Mouse (Mus musculus): ENCODE data around the gene Arl16. TPM values are rescaled to one million over a fixed set of nuclear protein-coding genes. Genes with fewer than 3 reads are reported as not detected.

Gene Arl16
- polyA plus RNA-seq, 1 experiment from 2014 or later: 16.0 TPM

DNA sequence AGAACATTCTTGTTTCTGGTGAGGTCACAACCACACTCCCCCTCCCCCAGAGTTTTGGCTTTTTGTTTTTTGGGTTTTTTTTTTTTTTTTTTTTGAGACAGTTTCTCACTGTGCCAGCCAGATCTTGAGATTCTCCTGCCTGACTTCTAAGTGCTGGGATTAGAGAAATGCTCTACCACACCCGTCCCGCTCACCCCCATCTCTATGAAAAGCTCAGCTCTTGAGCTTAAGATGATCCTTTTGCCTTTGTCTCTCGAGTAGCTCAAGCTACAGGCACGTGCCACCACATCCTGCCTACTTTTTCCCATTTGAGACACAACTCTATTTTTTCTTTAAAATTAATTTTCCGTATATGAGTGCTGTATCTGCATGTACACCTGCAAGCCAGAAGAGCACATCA, 3.0 kb downstream of the Arl16 start:
- no peak for DNase-seq
- no peak overlapping the region for H3K4me3 ChIP-seq (replicated peaks)
- no peak overlapping the region for H3K9ac ChIP-seq
- H3K4me1 ChIP-seq (replicated peaks): peaks cover 45% of the 10 kb centered on the region
- H3K9me3 ChIP-seq (replicated peaks): no peaks in the 10 kb centered on the region
- ATAC-seq (ENCODE audit: low read depth): no peak
- peak overlapping the region; percentile 21; the same call in 1 of the 2 replicates for H3K27ac ChIP-seq
- WGBS (ENCODE audit: insufficient replicate concordance): 73% methylated on average over 5 of the region's 5 CpGs
- no peaks in the 10 kb centered on the region for H3K27me3 ChIP-seq
- no peak overlapping the region for H3K4me2 ChIP-seq
- peaks cover 63% of the 10 kb centered on the region for H3K36me3 ChIP-seq

DNA sequence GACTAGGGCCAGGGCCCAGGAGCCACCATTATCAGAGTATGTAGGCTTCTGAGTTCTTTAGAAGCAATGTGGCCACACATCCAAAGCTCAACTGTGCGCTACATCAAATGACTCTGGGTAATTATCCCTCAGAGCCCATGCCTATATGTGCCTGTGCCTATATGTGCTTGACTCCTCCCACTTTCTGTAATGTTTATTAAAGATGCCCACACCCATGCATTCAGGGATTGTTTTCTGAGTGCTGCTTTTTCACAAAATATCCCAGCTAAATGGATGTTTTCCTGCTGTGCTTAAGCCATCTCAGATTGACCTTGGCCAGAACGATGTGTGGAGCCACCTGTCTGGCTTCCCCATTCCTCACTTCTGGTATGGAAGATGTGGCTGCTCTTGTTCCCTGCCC, 3.9 kb downstream of the Arl16 start:
- DNase-seq (no peak), ATAC-seq (ENCODE audit: low read depth) (no peak)

GRCm38 (mm10) chr11:120458847-120459597, 8.4 kb downstream of the Arl16 start:
- H3K27ac ChIP-seq: peak overlapping the region; percentile 87
- ATAC-seq (ENCODE audit: low read depth): no peak
- no peaks in the 10 kb centered on the region for H3K9me3 ChIP-seq (replicated peaks)
- no peaks in the 10 kb centered on the region for H3K27me3 ChIP-seq
- peaks cover 54% of the 10 kb centered on the region for H3K4me1 ChIP-seq (replicated peaks)
- H3K9ac ChIP-seq: peak overlapping the region; percentile 87
- peaks cover 43% of the 10 kb centered on the region for H3K36me3 ChIP-seq
- DNase-seq: no peak
- H3K4me2 ChIP-seq: peak overlapping the region; percentile 86
- 25% methylated on average over 6 of the region's 6 CpGs for WGBS (ENCODE audit: insufficient replicate concordance)
- H3K4me3 ChIP-seq (replicated peaks): peak overlapping the region; percentile 79

More for the DNA sequence above, 3.9 kb downstream of the Arl16 start:
- peaks cover 45% of the 10 kb centered on the region for H3K4me1 ChIP-seq (replicated peaks)
- H3K4me3 ChIP-seq (replicated peaks): no peak overlapping the region
- H3K9me3 ChIP-seq (replicated peaks): no peaks in the 10 kb centered on the region
- H3K27me3 ChIP-seq: no peaks in the 10 kb centered on the region
- WGBS (ENCODE audit: insufficient replicate concordance): 75% methylated on average over 2 of the region's 2 CpGs
- H3K27ac ChIP-seq: no peak overlapping the region
- H3K36me3 ChIP-seq: peaks cover 60% of the 10 kb centered on the region
- H3K4me2 ChIP-seq: no peak overlapping the region
- no peak overlapping the region for H3K9ac ChIP-seq

DNA sequence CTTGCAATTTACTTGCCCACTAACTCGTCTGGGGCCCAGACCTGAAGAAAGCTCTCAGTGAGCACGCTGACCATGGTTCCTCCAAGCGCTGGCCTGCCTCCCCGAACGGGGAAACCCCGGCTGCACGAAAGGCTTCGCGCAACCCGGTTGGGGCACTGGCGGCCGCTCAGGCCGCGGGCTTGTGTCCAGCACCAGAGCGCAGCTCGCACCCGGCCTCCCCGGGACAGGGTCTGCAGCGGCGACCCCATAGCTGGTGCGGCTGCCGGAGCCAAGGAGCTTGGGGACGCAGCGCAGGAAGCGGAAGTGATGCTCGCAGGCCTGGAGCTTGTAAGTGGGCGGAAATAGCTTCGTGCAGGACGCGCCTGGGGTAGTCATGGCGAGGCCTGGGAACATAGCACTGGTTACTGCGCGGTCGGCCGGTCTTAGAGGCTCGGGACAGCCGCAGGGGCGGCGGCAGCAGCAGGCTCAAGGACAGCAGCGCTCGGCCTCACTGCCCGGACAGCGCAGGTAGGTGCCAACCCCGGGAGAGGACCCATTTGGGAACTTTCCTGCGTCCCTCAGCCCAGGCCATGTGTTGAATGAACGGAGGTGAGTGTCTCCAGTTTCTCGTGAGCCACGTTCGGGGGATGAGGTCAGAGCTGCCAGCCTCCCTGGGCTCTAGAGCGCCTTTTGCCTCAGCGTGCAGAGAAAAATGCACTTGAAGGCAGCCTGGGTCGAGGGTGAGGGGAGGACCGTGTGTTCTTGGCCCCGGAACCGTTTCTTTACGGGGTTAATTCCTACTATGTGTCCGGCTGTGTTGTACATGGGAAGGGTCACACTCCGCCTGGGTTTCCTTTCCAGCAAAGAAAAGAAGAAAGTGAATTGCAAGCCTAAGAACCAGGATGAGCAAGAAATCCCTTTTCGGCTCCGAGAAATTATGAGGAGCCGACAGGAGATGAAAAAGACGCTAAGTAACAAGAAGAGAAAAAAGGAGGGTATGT, 9.3 kb downstream of the Arl16 start, which contains the start of the genes Oxld1 and Ccdc137:
Gene Oxld1, minus strand, starts transcription at position 297 of the 980 bp plus-strand sequence.
Gene Ccdc137, plus strand, starts transcription at position 344 of the 980 bp plus-strand sequence.
- 3% methylated on average over 62 of the region's 62 CpGs for WGBS (ENCODE audit: insufficient replicate concordance)
- peak; percentile 84 for ATAC-seq (ENCODE audit: low read depth)
- peak within 1 kb of the TSS; percentile 86 for H3K4me2 ChIP-seq
- H3K4me1 ChIP-seq (replicated peaks): peaks cover 54% of the 10 kb centered on the region
- no peaks in the 10 kb centered on the region for H3K9me3 ChIP-seq (replicated peaks)
- H3K27ac ChIP-seq: peak within 1 kb of the TSS; percentile 87
- H3K9ac ChIP-seq: peak within 1 kb of the TSS; percentile 87
- no peaks in the 10 kb centered on the region for H3K27me3 ChIP-seq
- H3K4me3 ChIP-seq (replicated peaks): peak within 1 kb of the TSS; percentile 79
- H3K36me3 ChIP-seq: peaks cover 35% of the 10 kb centered on the region
- peak; percentile 73 for DNase-seq

DNA sequence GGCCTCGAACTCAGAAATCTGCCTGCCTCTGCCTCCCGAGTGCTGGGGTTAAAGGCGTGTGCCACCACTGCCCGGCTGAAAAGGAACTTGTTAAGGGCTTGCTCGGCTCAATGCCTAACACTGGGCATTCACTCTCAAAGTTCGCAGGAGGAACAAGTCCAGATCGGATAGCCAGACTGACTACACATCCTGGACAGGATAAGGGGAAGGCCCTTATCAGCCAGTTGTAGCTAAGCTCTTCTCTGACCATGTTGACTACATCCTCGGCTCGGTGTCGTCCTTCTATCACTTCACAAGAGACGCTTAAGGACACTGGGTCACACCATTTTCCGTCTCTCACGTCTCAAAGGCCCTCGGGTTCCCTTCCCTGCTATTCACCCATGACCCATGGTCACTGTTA, 10.0 kb downstream of the Arl16 start:
- no peaks in the 10 kb centered on the region for H3K9me3 ChIP-seq (replicated peaks)
- H3K27me3 ChIP-seq: no peaks in the 10 kb centered on the region
- peaks cover 28% of the 10 kb centered on the region for H3K36me3 ChIP-seq
- H3K27ac ChIP-seq: peak overlapping the region; percentile 87
- peak overlapping the region; percentile 87 for H3K9ac ChIP-seq
- H3K4me3 ChIP-seq (replicated peaks): peak overlapping the region; percentile 79
- ATAC-seq (ENCODE audit: low read depth) (peak; percentile 46), DNase-seq (no peak)
- H3K4me1 ChIP-seq (replicated peaks): peaks cover 54% of the 10 kb centered on the region
- H3K4me2 ChIP-seq: peak overlapping the region; percentile 86
- 9% methylated on average over 14 of the region's 14 CpGs for WGBS (ENCODE audit: insufficient replicate concordance)

DNA sequence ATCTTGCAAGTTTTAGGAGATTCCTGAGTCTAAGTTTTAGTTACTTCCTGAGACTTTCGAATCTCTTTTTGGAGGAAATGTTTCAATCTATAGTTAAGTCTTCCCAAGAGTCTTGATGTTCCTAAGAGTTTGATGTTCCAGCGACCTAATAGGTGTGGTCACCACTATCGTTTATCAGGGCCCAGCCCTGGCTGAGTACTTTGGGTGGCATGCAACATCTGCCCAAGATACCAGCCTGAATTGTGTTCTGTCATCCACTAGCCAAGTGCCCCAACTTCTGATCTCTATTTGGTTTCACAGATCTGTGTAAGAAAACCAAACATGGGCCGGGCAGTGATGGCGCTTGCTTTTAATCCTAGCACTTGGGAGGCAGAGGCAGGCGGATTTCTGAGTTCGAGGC, 12.0 kb downstream of the Arl16 start:
- H3K4me3 ChIP-seq (replicated peaks): no peak overlapping the region
- no peaks in the 10 kb centered on the region for H3K27me3 ChIP-seq
- peaks cover 54% of the 10 kb centered on the region for H3K4me1 ChIP-seq (replicated peaks)
- peak overlapping the region; percentile 47 for H3K4me2 ChIP-seq
- WGBS (ENCODE audit: insufficient replicate concordance): 68% methylated on average over 7 of the region's 7 CpGs
- peaks cover 9% of the 10 kb centered on the region for H3K36me3 ChIP-seq
- no peaks in the 10 kb centered on the region for H3K9me3 ChIP-seq (replicated peaks)
- H3K9ac ChIP-seq: peak overlapping the region; percentile 42; the same call in 1 of the 2 replicates
- DNase-seq: peak; percentile 38
- H3K27ac ChIP-seq: peak overlapping the region; percentile 74
- ATAC-seq (ENCODE audit: low read depth): peak; percentile 47

DNA sequence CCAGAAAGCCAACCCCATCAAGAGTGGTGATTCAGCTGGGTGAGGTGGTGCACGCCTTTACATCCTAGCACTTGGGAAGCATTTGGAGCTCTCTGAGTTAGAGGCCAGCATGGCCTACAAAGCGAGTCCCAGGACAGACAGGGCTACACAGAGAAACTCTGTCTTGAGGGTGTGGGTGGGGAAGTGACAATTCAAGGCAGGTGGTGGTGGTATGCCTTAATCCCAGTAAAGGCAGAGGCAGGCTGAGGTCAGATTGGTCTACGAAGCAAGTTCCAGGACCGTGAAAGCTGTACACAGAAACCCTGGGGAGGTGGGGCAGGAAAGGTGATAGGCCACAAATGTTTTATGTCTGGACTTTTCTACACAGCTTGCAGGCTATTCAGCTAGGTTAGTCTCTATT, 12.4 kb downstream of the Arl16 start:
- 93% methylated on average over 4 of the region's 4 CpGs for WGBS (ENCODE audit: insufficient replicate concordance)
- peak overlapping the region; percentile 74 for H3K27ac ChIP-seq
- DNase-seq: no peak

GRCm38 (mm10) chr11:120453306-120453705, 14.1 kb downstream of the Arl16 start, which contains the start of gene Pde6g:
TSS of gene Pde6g (minus strand) at chr11:120453500.
- no peaks in the 10 kb centered on the region; the same call in 1 of the 2 replicates for H3K36me3 ChIP-seq
- H3K9me3 ChIP-seq (replicated peaks): no peaks in the 10 kb centered on the region
- peaks cover 36% of the 10 kb centered on the region for H3K4me1 ChIP-seq (replicated peaks)
- no peak within 1 kb of the TSS for H3K4me3 ChIP-seq (replicated peaks)
- no peak within 1 kb of the TSS for H3K9ac ChIP-seq
- H3K4me2 ChIP-seq: no peak within 1 kb of the TSS
- no peak for ATAC-seq (ENCODE audit: low read depth)
- H3K27ac ChIP-seq: 0 out of 2 replicates have a peak within 1 kb of the TSS, but pooled peaks have one; percentile 74
- no peaks in the 10 kb centered on the region for H3K27me3 ChIP-seq
- no peak for DNase-seq
- WGBS (ENCODE audit: insufficient replicate concordance): 78% methylated on average over 4 of the region's 4 CpGs

More for the DNA sequence above, 12.4 kb downstream of the Arl16 start:
- Histone ChIP-seq H3K4me3 (replicated peaks) (no peak overlapping the region), H3K9ac (peak overlapping the region; percentile 42; the same call in 1 of the 2 replicates), H3K4me1 (replicated peaks) (peaks cover 53% of the 10 kb centered on the region), H3K36me3 (peaks cover 6% of the 10 kb centered on the region), H3K27me3 (no peaks in the 10 kb centered on the region), H3K4me2 (peak overlapping the region; percentile 47; the same call in 1 of the 2 replicates), H3K9me3 (replicated peaks) (no peaks in the 10 kb centered on the region)
- ATAC-seq (ENCODE audit: low read depth): no peak

GRCm38 (mm10) chr11:120452246-120452645, 15.2 kb downstream of the Arl16 start:
- Histone ChIP-seq H3K36me3 (no peaks in the 10 kb centered on the region; the same call in 1 of the 2 replicates), H3K27ac (no peak overlapping the region), H3K4me1 (replicated peaks) (peaks cover 33% of the 10 kb centered on the region), H3K4me2 (no peak overlapping the region), H3K9ac (no peak overlapping the region), H3K9me3 (replicated peaks) (no peaks in the 10 kb centered on the region), H3K27me3 (no peaks in the 10 kb centered on the region), H3K4me3 (replicated peaks) (no peak overlapping the region)
- no peak for DNase-seq
- 56% methylated on average over 3 of the region's 3 CpGs for WGBS (ENCODE audit: insufficient replicate concordance)
- ATAC-seq (ENCODE audit: low read depth): no peak

- ATAC-seq (ENCODE audit: low read depth): no peak
Observed at GRCm38 (mm10) chr11:120447179-120447578, 20.2 kb downstream of the Arl16 start.

DNA sequence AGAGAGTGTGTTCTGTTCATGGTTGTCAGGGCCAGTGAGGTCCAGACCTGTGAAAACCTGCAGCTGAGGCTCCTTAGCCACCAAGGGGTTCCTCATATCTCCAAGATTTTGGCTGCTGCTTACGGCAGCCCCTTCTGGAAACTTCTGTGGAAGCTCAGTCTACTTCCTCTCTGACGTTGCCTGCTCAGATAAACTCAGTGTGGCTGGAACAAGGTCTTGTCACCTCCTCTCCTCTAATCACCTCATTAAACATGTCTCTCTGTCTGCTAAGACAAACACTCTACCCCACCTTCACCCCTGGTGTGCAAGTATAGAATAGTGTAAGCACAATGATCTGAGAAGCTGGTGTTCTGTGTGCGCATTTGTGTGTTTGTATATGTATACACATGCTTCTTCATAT, 21.9 kb downstream of the Arl16 start:
- H3K9me3 ChIP-seq (replicated peaks): no peaks in the 10 kb centered on the region
- WGBS (ENCODE audit: insufficient replicate concordance): 48% methylated on average over 3 of the region's 3 CpGs
- no peak overlapping the region for H3K4me3 ChIP-seq (replicated peaks)
- DNase-seq (no peak), ATAC-seq (ENCODE audit: low read depth) (no peak)
- H3K4me1 ChIP-seq (replicated peaks): 0 out of 2 replicates have a peak, but pooled peaks cover 3% of the 10 kb centered on the region
- H3K9ac ChIP-seq: no peak overlapping the region
- no peaks in the 10 kb centered on the region for H3K27me3 ChIP-seq
- H3K36me3 ChIP-seq: no peaks in the 10 kb centered on the region
- no peak overlapping the region for H3K27ac ChIP-seq
- no peak overlapping the region for H3K4me2 ChIP-seq

More at GRCm38 (mm10) chr11:120447179-120447578, 20.2 kb downstream of the Arl16 start:
- H3K9me3 ChIP-seq (replicated peaks): no peaks in the 10 kb centered on the region
- no peak overlapping the region for H3K27ac ChIP-seq
- no peaks in the 10 kb centered on the region for H3K27me3 ChIP-seq
- DNase-seq: no peak
- H3K9ac ChIP-seq: no peak overlapping the region
- 0 out of 2 replicates have a peak, but pooled peaks cover 3% of the 10 kb centered on the region for H3K4me1 ChIP-seq (replicated peaks)
- no peak overlapping the region for H3K4me3 ChIP-seq (replicated peaks)
- WGBS (ENCODE audit: insufficient replicate concordance): 80% methylated on average over 7 of the region's 7 CpGs
- no peak overlapping the region for H3K4me2 ChIP-seq
- H3K36me3 ChIP-seq: no peaks in the 10 kb centered on the region

Data from liver, embryonic 13.5 days (tissue).